Mouse (Mus musculus) olfactory bulb, adult 2 months (tissue): ENCODE data around the gene Olfml1.

ENCODE experiments used
- CTCF ChIP-seq: fragments of 200-500 bp; IDR thresholded peaks from 2 replicates; pipeline ENCODE4 v1.5.1; 2012; ENCODE audit warnings: low read depth, mild to moderate bottlenecking, low read length, moderate library complexity; ENCODE audit not compliant: insufficient read depth
- POLR2A ChIP-seq: fragments of 200-500 bp; IDR thresholded peaks from 2 replicates; pipeline ENCODE4 v1.6.1; 2012; ENCODE audit warnings: mild to moderate bottlenecking, low read depth, low read length, moderate library complexity; ENCODE audit not compliant: insufficient read depth

GRCm38 (mm10) chr7:107638026-107638425 is 70.8 kb downstream of the Olfml1 start:
- no peak for TF ChIP-seq CTCF
- TF ChIP-seq POLR2A, result no peak
